Mouse (Mus musculus) heart, adult 8-10 months (tissue): ENCODE measurements around the gene Ano6. TPM values are rescaled to one million over a fixed set of nuclear protein-coding genes. Genes with fewer than 3 reads are reported as not detected.

Source experiments
- DNase-seq: peaks from one replicate; pipeline ENCODE4 v3.0.0; 2022; ENCODE audit warnings: low spot score
- total RNA-seq, 4 experiments: library from RNA; stranded (reverse); gene quantifications; 2 replicates each; pipeline ENCODE4 v1.2.4; 2022

The Ano6 gene
- total RNA-seq, 4 experiments from 2014 or later: 17.7 to 21.2 (median 19.1) TPM

DNA sequence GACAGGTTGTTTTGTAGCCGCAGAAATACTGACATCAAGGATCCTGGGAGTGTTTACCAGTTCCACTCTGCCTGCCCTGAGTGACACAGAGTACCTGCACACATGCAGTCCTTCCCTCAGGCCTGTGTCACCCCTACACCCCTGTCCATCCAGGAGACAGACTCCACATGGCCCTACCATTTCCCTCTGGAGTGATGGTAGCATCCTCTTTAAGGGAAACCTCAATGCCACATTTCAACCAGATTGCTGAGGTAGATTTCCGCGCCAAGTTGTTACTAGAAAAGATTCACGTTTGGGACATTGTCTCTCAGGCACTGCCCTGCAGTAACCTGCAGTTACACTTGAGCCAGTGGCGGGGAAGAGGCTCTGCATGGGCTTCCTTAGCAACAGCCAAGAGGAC, 97.9 kb downstream of the Ano6 start:
- no peak for DNase-seq

DNA sequence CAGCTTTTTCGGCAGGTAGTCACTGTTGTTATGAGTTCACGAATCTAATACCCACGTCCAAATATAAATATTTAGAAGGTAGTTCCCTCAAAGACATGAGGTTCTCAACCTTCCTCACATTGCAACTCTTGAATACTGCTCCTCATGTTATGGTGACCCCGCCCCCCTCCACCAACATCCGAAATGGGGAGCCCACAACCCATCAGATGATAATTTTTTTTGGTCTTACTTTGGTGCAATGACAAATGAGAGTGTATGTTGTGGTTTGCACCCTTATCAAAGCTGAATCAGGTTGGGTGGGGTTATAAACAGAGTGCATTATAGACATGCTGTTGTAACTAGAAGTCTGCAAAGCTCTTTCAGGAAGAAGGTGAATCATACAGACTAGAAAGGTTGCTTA, 99.7 kb downstream of the Ano6 start:
- no peak for DNase-seq

DNA sequence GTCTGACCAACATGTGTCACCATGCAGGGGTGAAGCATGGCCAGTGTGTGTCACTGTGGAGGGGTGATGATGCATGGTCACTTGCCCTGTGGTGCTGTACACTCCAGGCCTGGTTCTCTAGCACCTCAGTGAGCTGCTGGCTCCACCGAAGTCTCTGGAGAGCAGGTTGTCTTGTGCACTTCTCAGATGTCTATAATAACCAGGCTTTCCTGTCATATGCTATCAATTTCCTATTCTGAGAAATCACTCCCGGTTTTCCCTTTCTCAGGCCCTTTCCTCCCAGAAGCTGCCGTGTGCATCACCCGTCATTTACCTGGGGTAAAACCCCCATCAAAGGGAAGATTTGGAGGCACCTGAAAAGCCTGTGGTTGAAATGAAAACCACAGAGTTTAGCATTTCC, 101.5 kb downstream of the Ano6 start:
- no peak for DNase-seq

DNA sequence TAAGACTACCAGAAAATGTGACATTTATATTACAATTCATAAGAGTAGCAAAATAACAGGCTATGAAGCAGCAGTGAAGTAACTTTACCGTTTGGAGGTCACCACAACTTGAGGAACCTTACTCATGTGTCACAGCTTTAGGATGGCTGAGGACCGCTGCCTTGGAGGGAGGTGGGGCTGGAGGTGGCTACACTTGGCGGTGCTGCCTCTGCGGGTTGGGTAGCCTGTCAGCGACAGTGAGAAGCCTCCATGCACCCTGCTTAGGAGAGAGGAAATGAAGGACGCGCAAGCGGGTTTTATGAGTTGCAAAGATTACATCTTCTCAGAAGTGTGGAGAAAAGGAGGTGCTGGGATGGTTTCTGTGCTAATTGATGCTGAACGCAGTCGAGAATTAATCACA, 102.3 kb downstream of the Ano6 start:
- no peak for DNase-seq

DNA sequence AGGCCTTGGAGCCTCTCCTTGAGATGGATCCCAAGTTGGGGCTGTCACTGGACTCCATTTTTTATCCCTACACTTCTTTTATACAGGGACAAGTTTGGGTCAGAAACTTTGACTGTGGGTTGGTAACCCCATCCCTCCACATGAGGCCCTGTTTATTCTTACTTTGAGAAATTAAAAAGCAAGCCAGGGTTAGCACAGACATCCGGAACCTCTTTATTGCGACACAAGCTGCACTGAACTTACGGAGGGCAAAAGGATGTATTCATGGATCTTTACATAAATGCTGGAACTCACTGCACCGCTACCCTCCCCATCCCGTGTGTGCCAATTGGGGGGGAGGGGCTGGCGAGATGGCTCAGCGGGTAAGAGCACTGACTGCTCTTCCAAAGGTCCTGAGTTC, 105.1 kb downstream of the Ano6 start:
- DNase-seq: no peak

DNA sequence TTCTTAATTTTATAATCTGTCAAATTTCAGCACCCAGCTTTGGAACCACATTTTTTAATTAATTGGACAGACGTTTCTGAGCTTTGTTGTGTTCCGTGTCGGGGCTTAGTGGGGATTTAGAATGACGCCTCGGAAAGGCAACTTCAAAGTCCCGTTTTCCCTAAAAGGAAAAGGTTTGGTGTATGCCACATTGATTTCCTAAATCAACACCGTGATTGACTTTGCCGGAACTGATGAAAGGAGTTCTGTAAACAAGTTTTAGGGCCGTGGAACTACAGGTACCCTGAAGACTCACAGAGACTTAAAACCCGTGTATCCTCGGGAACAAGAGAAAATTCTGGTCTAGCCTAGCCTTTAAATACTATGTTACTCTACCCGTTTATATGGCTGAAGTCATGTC, 107.0 kb downstream of the Ano6 start:
- no peak for DNase-seq

DNA sequence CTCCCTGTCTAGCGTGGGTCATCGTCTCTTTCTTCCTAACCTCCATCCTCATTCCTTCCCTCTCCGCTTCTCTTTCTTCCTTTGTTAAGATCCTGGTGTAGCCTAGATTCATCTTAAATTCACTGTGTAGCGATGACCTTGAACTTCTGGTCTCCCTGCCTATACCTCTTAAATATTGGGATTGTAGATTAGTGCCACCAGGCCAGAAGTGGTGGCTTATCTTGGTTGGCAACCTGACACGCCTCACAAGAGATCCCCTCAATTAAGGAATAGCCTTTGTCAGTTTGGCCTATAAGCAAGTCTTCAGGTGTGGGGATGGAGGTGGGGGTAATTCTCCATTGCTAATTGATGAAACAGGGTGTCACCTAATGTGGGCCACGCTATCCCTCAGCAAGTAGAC, 107.8 kb downstream of the Ano6 start:
- no peak for DNase-seq

DNA sequence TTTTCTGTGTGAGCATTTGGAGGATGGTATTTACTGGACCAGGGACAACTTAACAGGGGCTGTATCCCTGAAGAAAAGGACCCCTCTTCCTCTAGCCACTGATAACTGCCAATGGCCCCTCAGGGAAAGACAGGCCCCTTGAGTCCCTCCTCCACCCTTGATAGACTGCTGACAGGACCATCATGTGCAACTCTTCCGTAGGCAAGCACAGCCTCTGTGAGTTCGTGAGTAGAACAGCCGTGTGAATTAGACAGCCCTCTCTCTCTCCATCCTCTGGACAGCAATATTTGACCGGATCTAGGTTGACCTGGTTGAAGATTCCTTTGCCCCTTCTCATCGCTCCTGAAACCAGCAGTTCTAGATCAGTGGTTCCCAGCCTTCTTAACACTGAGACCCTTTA, 111.8 kb downstream of the Ano6 start:
- no peak for DNase-seq

DNA sequence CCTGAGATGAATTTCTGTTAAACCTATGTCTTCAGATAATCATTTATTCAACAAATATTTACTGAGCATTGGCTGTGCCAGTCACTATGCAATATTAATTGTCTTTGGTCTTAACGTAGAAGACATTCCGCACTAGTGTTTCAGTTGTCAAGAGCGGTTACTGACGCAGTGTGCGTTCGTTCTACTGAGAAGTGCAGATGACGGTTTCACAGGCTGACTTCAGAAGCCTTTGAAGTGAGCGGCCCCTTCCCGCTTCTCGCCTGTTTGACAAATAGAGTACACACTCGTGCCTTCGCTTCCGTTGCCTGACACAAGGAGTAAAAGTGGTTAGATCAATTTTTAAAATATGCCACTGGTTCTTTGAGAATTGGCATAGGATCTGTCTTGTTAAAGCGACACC, 113.6 kb downstream of the Ano6 start:
- no peak for DNase-seq

DNA sequence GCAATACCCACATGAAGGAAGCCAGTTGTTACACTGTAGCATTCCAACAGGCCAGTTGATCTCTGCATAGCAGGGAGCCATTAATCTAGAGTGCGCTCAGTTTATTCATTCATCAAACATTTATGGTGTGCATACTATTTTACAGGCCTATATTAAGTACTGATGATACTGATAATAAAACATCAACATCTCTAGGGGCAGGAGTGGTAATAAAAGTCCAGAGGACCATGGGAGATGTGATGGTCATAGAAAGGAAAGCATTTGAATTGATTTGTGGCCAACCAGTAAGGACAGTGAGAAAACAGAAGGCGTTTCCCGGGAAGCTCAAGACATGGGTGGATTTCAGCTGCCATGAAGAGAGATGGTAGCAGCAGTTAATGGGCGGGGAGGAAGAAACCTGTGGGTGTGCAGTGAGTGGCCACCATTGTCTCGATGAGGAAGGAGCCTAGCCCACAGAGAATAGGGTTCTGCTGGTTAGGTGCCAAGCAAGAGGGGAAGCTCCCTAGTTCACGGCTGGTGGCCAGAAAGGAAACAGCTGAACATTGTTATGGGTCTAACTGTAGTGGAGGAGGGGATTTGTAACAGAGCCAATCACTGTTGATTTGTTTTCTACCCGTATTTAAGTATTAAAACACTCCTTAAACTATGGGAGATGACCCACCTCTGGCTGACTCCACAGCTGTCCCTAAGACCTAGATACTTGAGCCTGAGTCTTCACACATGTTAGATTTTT, 115.5 kb downstream of the Ano6 start:
- peak; percentile 90 for DNase-seq

DNA sequence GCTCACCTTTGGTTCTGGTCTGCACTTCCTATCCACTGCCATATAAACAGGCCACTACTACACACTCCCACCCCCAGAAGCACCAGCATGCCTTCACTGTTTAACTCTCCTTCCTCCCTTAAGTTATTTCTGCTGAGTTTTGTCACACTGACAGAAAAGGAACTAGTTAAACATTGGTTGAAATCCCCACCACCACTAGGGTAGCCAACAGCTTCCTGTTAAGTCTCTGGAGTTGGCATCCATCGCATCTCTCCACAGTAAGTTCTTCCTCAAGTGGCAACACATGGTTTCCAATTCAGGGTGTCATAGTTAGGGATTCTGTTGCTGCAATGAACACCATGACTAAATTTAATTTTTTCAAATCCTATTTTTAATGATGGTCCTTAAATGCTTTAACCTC, 116.2 kb downstream of the Ano6 start:
- no peak for DNase-seq

DNA sequence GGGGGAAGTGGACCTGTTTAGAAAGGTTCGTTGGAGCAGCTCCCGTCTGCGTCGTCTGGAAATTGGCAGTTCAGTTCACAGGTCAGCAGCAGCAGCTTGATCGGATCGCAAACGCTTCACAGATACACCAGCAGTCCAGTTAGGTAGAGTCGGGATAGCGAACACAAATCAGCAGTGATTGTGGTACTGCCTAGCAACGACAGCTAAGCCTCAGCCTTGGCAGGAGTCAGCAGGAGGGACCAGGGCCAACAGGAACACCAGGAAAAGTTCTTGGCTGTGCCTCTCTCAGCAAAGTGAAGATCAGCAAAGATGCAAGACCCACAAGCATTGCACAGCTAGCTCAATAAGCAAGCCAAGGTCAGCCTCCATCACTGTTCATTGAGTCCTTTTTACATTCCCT, 116.7 kb downstream of the Ano6 start:
- peak; percentile 87 for DNase-seq

DNA sequence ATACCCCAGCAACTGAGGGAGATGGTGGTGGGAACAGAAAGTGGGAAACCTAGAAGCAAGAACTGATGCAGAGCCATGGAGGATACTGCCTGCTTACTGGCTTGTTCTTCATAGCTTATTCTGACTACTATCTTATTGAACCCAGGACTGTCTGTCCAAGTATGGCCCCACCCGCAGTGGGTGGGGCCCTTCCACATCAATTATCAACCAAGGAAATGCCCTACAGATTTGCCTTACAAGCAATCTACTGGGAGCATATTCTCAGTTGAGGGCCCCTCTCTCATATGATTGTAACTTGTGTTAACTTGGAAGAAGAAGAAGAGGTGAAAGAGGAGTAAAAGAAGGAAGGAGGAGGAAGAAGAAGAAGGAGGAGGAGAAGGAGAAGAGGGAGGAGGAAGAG, 117.3 kb downstream of the Ano6 start:
- DNase-seq: no peak

DNA sequence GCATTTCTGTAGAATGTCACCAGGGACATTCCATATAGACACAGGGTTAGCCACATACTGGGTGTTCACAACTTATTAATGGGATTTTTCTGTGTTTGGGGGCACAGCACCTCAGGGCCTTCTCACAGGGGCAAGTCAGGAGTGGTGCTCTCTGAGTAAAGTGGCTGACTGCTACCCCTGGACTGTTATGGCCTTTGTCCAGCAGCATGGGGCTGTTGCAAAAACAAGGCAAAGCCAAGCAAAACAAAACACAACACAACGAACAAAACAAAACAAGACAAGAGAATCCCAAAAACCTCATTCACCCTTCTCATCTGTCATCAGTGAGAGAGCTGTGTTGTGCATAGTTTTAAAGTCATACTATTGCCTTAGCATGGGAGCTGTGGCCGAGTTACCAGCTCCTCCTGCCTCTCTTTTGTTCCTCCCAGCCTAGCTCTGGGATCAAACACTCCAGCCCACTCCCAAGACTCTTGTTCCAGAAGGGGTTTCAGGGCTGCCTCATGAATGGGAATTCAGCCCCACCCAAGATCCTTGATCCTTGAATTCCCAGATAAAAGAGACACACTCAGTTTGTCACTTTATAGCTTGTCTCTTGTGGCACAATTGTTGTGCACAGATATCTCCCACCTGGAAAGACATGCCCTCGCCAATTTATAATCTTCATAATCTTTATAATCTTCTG, 119.6 kb downstream of the Ano6 start:
- DNase-seq: no peak

DNA sequence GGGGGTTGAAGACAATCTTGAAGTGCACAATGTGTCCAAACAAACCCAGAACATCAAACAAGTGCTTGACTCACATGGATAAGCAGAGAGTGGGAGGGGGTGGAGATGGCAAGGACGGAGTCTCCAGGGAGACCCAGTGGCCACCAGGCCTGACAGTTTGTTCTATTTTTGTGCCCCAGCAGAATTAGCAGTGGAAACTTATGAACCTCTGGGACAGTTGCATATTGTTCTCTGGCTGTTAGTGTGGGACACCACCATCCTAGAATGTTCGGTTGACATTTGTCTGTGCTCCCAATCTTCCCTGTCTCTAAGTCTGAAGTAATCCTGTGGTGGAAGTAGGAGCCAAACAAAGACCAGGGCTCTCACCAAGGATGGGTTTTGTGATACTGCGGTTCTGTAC, 124.3 kb downstream of the Ano6 start:
- DNase-seq: no peak

DNA sequence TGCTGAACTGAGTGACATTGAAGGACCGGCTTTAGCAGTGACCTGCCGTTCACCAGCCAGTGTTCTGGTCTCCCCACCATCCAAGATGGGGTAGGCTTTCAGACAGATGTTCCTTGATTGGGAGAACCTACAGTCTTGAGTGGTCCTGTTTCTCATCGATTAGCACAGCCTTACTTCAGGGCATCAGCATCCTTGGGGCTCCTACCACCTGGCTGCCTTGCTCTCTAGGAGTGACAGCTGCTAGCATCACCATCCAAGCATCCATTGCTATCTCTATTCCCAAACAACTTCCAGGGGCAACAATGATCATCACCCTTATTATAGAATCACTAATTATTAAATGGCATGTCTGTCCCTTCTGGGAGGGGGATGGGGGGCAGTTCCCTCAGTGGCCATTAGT, 124.8 kb downstream of the Ano6 start:
- no peak for DNase-seq

DNA sequence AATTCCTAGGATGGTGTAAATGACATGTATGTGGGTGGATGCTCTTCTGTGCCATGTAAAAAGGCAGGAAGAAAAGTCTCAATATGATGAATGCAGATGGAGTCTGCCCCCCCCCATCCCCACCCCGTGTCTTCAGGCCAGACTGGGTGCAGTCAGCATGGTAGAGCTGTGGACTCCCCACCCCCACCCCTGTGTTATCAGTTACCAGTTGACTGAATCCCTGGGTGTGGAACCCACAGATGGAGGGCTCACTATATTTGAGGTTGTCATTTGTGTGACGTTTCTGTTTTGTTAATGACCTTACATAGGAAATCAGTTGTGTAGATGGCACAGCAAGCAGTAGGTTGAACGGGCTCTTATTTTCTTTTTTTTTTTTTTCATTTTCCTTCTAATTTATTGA, 126.7 kb downstream of the Ano6 start:
- no peak for DNase-seq

DNA sequence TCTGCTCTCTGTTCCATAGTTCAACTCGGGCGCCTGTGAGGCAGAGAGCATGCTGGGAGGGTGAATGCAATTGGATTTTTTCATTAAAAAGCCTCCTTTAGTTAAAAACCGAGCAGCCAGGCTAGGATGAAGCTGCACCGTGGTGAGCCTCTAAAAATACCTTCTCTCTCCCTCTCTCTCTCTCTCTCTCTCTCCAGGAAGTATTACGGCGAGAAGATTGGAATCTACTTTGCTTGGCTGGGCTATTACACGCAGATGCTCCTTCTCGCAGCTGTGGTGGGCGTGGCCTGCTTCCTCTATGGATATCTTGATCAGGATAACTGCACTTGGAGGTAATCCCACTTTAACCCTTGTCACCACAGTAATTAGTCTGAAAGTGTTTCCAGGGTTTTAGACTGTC, 129.4 kb downstream of the Ano6 start:
- DNase-seq: no peak

DNA sequence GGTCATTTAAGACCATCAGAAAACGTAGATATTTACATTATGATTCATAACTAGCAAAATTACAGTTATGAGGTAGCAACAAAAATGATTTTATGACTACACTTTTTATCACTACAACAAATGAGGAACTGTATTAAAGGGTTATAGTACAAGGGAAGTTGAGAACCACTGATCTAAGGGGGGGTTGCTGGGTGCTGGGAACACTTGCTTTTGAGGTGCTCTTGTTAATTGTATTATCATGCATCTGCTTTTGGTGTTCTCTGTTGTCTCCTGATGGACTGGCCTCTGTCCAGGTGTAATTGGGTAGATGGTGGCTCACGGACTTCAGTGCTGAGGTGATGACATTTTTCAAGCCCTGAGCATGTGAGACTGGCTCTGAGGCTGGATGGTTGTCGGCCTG, 130.4 kb downstream of the Ano6 start:
- no peak for DNase-seq

DNA sequence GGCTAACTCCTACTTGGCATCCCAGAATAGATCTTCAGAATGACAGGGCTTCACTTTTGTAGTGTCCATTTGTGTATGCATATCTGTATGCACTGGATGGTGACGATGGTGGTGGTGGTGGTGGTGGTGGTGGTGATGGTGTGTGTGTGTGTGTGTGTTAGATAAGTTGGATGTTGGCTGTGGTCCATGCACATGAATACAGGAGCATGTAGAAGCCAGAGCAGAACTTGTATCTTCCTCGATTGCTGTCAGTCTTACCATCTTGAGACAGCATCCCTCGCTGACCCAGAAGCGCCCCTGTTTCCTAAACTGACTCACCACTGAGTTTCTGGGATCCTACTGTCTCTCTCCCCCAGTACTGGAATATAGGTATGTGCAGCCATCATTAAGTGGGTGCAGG, 131.0 kb downstream of the Ano6 start:
- DNase-seq: no peak

DNA sequence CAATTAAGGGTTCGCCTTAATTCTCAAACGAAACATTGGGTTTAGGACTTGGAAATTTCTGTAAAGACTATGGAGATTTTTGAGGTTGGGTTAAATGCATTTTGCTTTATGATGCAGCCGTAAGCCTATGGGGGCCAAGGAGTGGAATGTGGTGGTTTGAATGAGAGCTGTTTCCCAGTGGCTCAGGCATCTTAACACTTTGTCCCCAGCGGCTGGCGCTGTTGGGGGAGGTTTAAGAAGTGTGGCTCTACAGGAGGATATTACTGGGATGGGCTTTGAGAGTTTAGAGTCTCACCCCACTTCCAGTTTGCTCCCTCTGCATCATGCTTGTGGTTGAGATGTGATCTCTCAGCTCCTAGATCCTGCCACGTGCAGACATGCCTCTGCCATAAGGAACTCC, 131.9 kb downstream of the Ano6 start:
- DNase-seq: no peak

DNA sequence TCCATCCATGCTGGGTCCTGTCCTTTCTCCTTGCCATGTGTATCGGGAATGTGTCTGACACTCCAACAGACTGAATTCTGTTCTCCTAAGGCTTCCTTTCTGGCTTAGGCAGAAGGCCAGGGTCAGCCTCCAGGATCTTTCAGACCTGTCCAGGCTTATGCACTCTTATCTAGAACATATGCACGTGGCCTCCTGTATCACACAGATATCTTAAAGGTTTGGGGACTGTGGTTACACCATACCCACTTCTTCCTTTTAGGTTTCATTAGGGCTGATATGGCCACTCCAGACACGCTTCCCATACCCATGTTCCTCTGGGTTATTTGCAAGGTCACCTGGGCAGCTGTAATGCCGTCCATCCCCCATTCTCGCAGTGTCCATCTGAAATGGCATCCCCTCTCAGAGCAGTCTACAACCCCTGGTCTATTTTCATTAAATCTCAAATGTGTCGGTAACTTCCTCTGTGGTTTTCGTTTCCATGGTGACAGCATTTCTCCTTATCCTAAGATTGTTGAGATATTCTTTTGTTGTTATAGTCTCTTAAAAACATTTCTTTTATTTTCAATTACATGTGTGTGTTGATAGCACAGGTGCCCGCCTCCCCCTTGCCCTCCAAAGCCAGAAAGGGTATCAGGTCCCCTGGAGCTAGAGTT, 134.8 kb downstream of the Ano6 start:
- no peak for DNase-seq

DNA sequence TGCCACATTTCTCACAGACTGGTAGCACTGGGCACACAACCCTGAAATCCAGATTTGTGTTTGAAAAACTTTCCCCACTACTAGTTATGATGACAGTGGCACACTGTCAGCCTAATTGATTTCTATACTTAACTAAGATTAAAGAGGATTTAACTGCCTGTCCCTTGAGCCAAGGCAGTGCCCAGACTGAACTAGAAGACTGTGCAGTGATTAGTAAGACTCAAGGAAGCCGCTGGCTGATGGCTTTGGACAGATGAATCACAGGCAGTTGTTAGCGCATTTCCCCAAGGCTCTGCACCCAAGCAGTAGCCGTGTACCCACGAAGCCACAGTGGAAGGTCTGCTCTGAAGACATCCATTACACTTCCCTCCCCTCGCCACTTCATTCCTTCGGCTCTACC, 138.4 kb downstream of the Ano6 start:
- DNase-seq: no peak
